Mouse (Mus musculus) cerebellum, adult 9-11 months (tissue): ENCODE data around the gene Ctnna3.

Experiments used
- DNase-seq: peaks from one replicate; pipeline ENCODE4 v3.0.0; 2022

Ctnna3 gene

GRCm38 (mm10) chr10:63771656-63772055 lies 341.8 kb downstream of the Ctnna3 start:
- no peak for DNase-seq

- no peak for DNase-seq
Measured at GRCm38 (mm10) chr10:63772074-63772473, 342.2 kb downstream of the Ctnna3 start.

GRCm38 (mm10) chr10:63781948-63782347 lies 352.1 kb downstream of the Ctnna3 start:
- DNase-seq = no peak

GRCm38 (mm10) chr10:63784808-63785535 lies 355.1 kb downstream of the Ctnna3 start:
- DNase-seq = peak; percentile 6

- no peak for DNase-seq
Measured at GRCm38 (mm10) chr10:63786390-63786789, 356.5 kb downstream of the Ctnna3 start.

DNA sequence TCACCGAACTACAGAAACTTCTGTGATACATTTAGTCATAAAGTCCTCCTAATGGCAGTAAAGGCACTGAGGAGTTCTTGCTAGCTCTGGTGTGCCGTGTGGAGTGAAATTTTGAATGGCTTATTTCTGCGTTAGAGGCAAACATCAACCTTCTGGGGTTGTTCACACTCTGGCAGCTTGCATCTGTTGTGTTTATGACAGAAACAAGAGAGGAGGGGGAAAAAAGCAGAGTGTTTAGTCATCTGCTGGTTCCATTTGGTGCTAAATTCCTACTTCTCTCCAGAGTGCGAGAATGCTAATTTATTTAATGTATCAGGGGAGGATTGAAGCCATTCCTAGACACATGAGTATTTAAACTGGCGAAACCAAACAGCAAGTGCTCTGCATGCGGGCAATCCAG lies 374.0 kb downstream of the Ctnna3 start:
- DNase-seq = no peak

GRCm38 (mm10) chr10:63805551-63805950 lies 375.7 kb downstream of the Ctnna3 start:
- no peak for DNase-seq

DNA sequence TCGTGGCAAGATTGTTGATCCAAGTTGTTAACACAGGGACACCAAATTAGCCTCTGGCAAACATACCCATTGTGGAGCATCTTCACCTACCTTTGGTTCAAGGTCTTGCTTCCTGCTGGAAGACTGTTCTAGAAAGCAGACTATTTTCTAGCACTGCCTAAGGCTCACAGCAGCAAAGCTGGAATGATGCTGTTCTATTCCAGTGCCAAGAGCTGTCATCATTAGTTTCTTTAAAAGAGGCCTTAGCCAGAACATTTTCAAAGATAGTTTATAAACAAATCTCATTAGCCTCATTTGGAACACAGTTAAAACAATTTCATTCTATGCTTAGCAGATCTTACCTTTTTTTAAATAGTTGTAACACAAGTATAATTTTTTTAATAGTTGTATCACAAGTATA lies 376.4 kb downstream of the Ctnna3 start:
- no peak for DNase-seq

DNA sequence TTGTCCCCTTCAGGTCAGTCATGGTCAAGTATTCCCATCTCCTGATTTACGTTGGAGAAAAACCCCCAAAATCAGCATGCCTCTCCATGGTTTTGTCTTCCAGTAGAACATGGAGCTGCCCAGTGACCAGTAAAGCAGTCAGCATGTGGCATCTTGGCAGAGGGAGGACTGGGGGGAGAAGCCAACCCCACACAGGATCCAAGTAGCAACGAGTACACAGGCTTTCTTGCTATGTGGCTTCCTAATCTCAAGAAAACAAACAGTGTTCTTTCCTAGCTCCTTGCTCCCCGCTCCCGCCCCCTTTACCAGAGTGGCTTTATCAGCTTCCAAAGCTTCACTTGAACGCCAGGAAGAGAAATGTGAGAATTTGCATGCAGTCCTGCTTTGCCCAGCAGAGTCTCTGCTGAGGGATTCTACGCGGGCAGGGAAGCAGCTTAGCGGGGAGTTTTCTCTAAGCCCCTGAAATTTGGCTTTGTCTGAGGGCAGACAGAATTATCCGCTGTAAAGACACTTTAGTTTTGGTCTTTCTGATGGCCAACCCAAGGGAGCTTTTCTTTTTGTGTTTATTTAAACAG lies 380.2 kb downstream of the Ctnna3 start:
- peak; percentile 32 for DNase-seq

DNA sequence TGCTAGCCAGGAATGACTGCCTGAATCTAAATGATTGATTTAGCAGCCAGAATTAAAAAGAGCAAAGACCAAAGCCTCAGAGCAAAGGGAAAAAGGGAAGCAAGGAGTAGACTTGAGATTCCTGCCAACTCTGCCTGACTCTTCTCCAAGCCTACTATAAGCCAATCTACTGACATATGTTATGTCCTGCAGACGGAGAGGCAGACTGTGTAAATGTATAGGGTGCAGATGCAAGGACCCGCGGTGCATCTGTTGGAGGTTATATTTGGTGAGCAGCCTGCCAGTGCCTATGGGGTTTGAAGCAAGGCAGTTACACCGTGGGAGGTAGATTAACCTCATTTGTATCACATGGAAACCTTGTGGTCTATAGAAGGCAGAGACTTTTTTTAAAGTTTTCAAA lies 409.1 kb downstream of the Ctnna3 start:
- DNase-seq = peak; percentile 28

GRCm38 (mm10) chr10:63851946-63852345 lies 422.0 kb downstream of the Ctnna3 start:
- DNase-seq = no peak

- DNase-seq = no peak
Measured at GRCm38 (mm10) chr10:63869123-63869522, 439.2 kb downstream of the Ctnna3 start.

DNA sequence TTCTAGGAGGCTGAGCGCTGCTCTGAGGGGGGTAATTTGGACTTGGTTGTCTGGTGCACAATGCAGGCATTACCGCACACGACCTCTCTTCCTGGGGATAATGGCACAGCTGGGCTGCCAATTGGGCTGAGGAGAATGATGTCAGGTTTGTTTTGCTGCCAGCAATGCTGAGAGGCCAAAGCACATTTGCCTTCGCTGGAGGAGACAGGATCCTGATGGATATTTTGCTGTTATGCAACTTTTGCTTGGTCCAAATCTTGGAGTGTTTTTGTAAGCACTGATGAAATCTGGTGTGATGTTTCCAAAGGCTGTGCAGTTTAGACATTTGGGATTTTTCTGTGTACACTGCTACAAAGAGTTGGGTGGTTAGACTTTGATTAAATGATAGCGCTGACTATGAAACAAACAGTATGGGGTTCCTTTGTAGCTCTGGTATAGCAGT lies 450.6 kb downstream of the Ctnna3 start:
- peak; percentile 87 for DNase-seq

DNA sequence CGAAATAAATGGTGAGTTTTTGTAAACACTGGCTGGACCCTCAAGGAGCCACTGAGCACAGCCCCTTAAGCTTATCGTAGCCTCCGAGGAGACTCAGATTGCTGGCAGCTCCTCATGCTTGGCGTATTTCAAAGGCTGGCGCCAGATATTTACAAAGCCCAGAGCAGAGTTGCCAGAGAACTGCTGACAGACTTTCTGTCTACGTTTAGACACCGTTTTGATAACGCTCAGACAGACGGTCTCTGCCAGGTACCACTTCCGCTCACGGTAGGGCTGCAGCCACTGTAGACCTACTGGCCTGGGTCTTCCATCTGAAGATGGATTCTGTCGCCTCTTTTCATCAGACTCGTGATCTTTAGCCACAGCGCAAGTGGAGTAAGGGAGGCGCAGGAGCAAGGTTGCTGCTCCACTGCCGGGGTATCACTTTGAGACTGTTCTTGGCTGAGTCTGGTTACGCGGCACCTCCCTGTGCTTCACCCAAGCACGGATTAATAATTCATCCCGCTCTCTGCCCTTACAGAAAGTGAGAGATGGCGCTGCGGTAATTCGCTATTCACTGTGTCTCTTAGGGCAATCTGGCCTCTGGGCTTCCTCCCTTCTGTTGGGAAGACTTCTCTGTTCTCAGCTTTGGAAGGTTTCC lies 456.7 kb downstream of the Ctnna3 start:
- peak; percentile 30 for DNase-seq

DNA sequence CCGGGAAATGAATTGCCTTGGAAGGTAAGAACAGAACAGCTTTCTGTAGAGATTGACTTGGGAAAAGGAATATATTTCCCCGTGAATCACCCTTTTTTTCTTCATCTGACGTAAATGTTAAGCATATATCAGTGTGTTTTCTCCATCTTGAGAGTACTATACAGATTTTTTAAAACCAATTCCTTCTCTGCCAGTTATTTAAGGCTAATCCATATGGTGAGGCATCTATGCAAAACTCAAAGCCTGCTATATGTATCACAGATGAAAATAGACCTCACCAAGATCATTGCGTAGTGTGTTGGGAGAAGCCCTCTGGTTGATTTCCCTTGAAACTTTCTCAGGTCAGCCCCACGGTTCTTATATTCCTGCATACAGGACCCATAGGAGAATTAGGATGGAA lies 464.7 kb downstream of the Ctnna3 start:
- DNase-seq = no peak

DNA sequence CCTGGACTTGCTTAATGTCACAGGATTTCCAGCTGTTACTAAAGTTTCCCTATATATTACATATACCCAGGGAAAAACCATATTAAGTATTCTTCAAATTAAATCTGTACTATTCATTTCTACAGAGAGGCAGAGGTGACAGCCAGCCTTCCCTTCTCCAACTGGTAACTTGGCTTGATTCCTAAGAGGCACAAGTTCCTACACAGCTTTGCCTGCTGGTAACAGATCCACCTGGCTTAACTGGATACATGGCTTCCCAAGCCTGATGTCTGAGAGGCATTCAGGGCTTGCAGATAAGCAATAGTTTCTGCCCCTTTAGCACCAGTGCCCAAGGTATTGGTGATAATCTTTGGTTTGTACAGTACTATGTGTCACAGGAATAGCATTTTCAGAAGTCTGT lies 470.0 kb downstream of the Ctnna3 start:
- DNase-seq = peak; percentile 7

GRCm38 (mm10) chr10:63908878-63909277 lies 479.0 kb downstream of the Ctnna3 start:
- DNase-seq = no peak

DNA sequence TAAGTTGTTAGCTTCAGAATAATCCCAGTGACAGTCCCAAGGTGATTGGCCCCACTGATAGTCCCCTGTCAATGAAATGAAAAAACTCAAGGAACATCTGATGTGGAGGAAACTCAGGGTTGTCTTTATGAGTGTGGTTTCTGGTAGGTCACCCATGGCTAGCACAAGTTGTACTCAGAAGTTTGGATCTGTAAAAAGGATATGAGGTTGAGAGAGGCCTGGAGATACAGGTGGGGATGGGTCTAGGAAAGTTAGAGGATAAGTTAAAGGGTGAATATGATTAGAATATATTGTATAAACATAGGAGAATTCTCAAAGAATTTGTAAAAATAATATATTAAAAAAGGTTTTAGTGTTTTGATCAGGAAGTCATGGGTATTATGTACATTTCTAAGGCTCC lies 497.4 kb downstream of the Ctnna3 start, which contains the start of gene Gm10118:
Gene Gm10118 (minus strand): TSS at position 101 of the 400 bp plus-strand sequence.
- DNase-seq = no peak

GRCm38 (mm10) chr10:63933946-63934345 lies 504.0 kb downstream of the Ctnna3 start:
- peak; percentile 49 for DNase-seq

GRCm38 (mm10) chr10:63945534-63945933 lies 515.6 kb downstream of the Ctnna3 start:
- no peak for DNase-seq

GRCm38 (mm10) chr10:63947266-63947665 lies 517.4 kb downstream of the Ctnna3 start:
- peak; percentile 67 for DNase-seq

DNA sequence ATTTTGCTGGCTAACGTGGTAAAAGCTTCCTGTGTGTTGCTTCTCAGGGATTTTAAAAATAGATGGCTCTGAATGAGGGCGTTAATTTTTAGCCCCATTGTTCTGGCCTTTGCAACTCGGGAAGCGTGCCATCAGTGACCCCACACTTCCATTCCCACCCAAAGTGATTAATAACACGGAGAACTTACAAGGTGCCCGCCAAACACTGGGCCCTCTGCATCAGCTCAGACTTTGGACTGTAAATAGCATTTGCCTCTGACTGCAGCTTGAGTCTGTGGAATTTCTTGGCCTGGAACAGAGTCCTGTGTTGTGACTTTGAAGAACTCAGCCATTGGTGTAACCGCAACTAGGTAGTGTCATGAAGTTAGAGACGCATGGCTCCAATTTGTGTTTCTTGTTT lies 521.0 kb downstream of the Ctnna3 start:
- DNase-seq = no peak

- DNase-seq = no peak
Measured at GRCm38 (mm10) chr10:63951481-63951880, 521.6 kb downstream of the Ctnna3 start.

- DNase-seq = peak; percentile 61
Measured at GRCm38 (mm10) chr10:63954308-63954930, 524.5 kb downstream of the Ctnna3 start.
